Mouse (Mus musculus) neural tube, embryonic 13.5 days (tissue): ENCODE data around the gene Atn1. TPM values are rescaled to one million over a fixed set of nuclear protein-coding genes. Genes with fewer than 3 reads are reported as not detected.

Experiments used
- ATAC-seq: fragments of 200-750 bp; cut with Nextera tagmentation; 2 replicates; pipeline ENCODE4 v1.8.0; 2017; ENCODE audit warnings: low read depth, mild to moderate bottlenecking, moderate TSS enrichment, moderate library complexity
- H3K27ac ChIP-seq: fragments of 300-500 bp; sonication (generic); replicated peaks from 2 replicates; pipeline ENCODE4 v1.5.1; 2015; ENCODE audit warnings: moderate library complexity, mild to moderate bottlenecking, inconsistent platforms
- H3K27me3 ChIP-seq: fragments of 300-500 bp; sonication (generic); 2 replicates; pipeline ENCODE4 v1.6.1; 2015; ENCODE audit warnings: mild to moderate bottlenecking, inconsistent platforms
- H3K36me3 ChIP-seq: fragments of 300-500 bp; sonication (generic); 2 replicates; pipeline ENCODE4 v1.6.1; 2015; ENCODE audit warnings: mild to moderate bottlenecking, inconsistent platforms
- H3K4me1 ChIP-seq: fragments of 300-500 bp; sonication (generic); replicated peaks from 2 replicates; pipeline ENCODE4 v1.6.1; 2015; ENCODE audit warnings: inconsistent platforms
- H3K4me2 ChIP-seq: fragments of 300-500 bp; sonication (generic); 2 replicates; pipeline ENCODE4 v1.6.1; 2015; ENCODE audit warnings: inconsistent platforms, mild to moderate bottlenecking, moderate library complexity
- H3K4me3 ChIP-seq: fragments of 300-500 bp; sonication (generic); 2 replicates; pipeline ENCODE4 v1.5.1; 2015; ENCODE audit warnings: mild to moderate bottlenecking, inconsistent platforms
- H3K9ac ChIP-seq: fragments of 300-500 bp; sonication (generic); 2 replicates; pipeline ENCODE4 v1.6.1; 2015; ENCODE audit warnings: moderate library complexity, mild to moderate bottlenecking, inconsistent platforms
- H3K9me3 ChIP-seq: fragments of 300-500 bp; sonication (generic); 2 replicates; pipeline ENCODE4 v1.6.1; 2016; ENCODE audit warnings: inconsistent platforms
- WGBS: fragments of 180-500 bp; shearing (Covaris S2); methylation state at CpG from one replicate; pipeline ENCODE4 v1.1.7; 2015; 5-methylcytosine and 5-hydroxymethylcytosine counted together
- polyA plus RNA-seq: library from polyadenylated mRNA; unstranded; fragments of >200 nt; fragmentation: Nextera tagmentation; extraction: Ambion mirVana; gene quantifications from 2 replicates; pipeline ENCODE4 v1.2.1, GENCODE M21; 2015

Atn1 gene
- polyA plus RNA-seq, 1 experiment from 2014 or later, result 21.0 TPM

DNA sequence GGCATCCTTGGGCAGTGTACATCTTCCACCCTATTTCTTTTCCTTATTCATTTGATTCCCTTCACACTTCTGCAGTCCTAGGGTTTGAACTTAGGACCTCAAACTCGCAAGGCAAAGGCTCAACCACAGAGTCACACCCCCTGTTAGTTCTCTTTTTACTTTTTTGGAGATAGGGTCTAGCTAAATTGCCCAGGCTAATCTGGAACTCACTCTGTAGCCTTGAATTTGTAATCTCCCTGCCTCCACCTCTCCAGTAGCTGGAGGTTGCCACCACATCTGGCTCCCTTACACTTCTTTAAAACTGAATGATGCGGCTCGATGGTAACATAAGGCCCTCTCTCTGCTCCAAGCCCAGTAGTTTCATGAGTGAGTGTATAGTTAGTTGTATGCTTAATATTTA, 21.9 kb downstream of the Atn1 start:
- H3K36me3 ChIP-seq, result no peaks in the 10 kb centered on the region
- no peak overlapping the region for H3K4me2 ChIP-seq
- WGBS, result 93% methylated on average over 3 of the region's 3 CpGs
- peaks cover 17% of the 10 kb centered on the region for H3K4me1 ChIP-seq
- H3K9me3 ChIP-seq, result no peaks in the 10 kb centered on the region
- H3K27ac ChIP-seq, result no peak overlapping the region
- no peak overlapping the region for H3K9ac ChIP-seq
- no peaks in the 10 kb centered on the region for H3K27me3 ChIP-seq
- ATAC-seq, result no peak
- no peak overlapping the region for H3K4me3 ChIP-seq

DNA sequence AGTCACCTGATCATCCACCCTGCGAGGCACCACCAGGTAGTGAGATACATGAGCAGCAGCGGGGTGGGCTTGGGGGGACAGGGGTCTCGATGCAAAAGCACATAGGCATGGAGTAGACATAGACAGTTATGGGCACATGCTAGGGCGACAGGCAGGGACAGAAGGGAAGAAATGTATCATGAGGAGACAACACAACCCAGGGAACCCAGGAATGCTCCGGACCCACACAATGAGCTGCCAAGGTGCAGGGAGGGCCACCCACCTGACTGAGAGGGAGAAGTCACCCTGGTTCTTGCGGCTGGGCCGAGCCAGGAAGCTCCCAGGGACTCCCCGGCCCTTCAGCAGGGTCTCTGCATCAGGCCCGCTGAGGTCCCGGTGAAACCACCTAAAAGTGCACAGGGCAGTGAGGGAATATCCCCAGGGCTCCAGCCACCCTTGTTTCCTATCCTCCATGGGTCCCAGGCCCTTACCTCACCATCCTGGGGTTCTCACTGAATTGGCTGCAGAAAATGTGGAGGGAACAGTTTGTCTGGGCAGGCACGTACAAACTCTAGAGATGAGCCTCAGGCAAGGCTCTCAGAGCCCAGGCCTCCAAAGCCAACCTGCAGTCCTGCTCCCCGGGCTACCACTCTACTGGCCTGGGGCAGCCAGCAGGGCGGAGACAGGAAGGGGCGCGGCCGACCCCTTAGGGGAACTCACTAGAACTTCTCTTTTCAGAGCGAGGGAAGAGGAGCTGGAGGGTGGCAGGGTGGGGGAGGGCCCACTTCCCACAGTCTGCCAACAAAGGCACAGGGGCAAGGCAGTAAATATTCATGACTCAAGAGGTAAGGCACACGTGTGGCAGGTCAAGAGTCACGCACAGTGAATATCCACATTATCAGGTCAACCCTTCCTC, 23.6 kb downstream of the Atn1 start:
- no peaks in the 10 kb centered on the region for H3K9me3 ChIP-seq
- no peaks in the 10 kb centered on the region for H3K27me3 ChIP-seq
- H3K4me1 ChIP-seq, result peaks cover 4% of the 10 kb centered on the region; the same call in 1 of the 2 replicates
- H3K36me3 ChIP-seq, result no peaks in the 10 kb centered on the region
- WGBS, result 46% methylated on average over 19 of the region's 19 CpGs
- no peak overlapping the region for H3K4me2 ChIP-seq
- no peak overlapping the region for H3K4me3 ChIP-seq
- H3K9ac ChIP-seq, result no peak overlapping the region
- ATAC-seq, result no peak
- no peak overlapping the region for H3K27ac ChIP-seq

- no peaks in the 10 kb centered on the region for H3K9me3 ChIP-seq
Measured at GRCm38 (mm10) chr6:124731038-124731437, 25.3 kb downstream of the Atn1 start.

DNA sequence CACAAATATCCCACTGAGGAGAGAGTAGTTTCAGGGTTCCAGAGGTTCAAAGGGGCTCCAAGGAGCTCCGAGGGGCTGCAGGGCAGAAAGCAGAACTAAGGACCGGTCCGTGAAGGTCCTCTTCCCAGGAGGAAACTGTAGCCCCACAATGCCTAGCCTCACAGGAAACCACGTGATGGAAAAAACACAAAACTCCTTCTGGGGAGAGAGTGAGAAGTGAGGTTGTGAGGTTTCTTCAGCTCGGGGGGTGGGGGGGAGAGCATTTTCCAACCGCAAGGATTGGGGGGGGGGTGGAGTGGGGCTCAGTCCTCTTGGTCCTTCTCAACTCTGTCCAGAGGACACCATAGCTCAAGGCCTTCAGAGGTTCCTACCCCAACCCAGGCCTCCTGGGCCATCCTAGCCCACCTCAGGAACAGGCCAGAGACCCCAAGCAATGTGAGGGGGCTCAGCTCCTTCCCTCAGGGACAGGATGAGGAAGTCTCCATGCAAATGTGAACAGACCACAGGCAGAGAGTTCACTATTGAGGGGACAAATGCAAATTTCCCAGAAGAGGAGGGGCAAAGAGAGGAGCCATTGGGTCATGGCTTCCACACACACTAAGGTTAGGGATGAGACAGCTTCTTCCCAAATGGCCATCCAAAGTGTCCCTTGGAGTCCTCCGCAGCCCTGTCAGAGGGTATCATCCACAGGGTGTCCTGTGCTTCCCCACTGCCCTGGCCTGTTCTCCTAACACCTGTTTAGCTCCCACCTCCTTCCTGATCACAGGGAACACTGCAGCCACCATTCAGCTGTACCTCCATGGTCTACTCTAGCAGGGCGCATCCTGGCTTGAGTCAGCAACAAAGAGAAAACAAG, 26.2 kb downstream of the Atn1 start:
- Histone ChIP-seq H3K36me3 (no peaks in the 10 kb centered on the region), H3K4me2 (no peak overlapping the region), H3K4me1 (peaks cover 4% of the 10 kb centered on the region; the same call in 1 of the 2 replicates), H3K4me3 (no peak overlapping the region), H3K9ac (no peak overlapping the region), H3K27ac (no peak overlapping the region), H3K9me3 (no peaks in the 10 kb centered on the region), H3K27me3 (no peaks in the 10 kb centered on the region)
- ATAC-seq, result no peak
- WGBS, result 91% methylated on average over 8 of the region's 8 CpGs

More at GRCm38 (mm10) chr6:124731038-124731437, 25.3 kb downstream of the Atn1 start:
- Histone ChIP-seq H3K27ac (no peak overlapping the region), H3K27me3 (no peaks in the 10 kb centered on the region), H3K36me3 (no peaks in the 10 kb centered on the region), H3K4me2 (no peak overlapping the region), H3K4me1 (peaks cover 4% of the 10 kb centered on the region; the same call in 1 of the 2 replicates), H3K9ac (no peak overlapping the region), H3K4me3 (no peak overlapping the region)
- WGBS, result 89% methylated on average over 7 of the region's 7 CpGs
- no peak for ATAC-seq

- Histone ChIP-seq H3K9ac (no peak overlapping the region), H3K27me3 (no peaks in the 10 kb centered on the region), H3K36me3 (no peaks in the 10 kb centered on the region), H3K4me2 (no peak overlapping the region), H3K9me3 (no peaks in the 10 kb centered on the region), H3K4me3 (no peak overlapping the region), H3K27ac (no peak overlapping the region), H3K4me1 (peaks cover 4% of the 10 kb centered on the region; the same call in 1 of the 2 replicates)
- no peak for ATAC-seq
- WGBS, result 89% methylated on average over 10 of the region's 10 CpGs
Measured at GRCm38 (mm10) chr6:124728621-124729020, 27.7 kb downstream of the Atn1 start.

DNA sequence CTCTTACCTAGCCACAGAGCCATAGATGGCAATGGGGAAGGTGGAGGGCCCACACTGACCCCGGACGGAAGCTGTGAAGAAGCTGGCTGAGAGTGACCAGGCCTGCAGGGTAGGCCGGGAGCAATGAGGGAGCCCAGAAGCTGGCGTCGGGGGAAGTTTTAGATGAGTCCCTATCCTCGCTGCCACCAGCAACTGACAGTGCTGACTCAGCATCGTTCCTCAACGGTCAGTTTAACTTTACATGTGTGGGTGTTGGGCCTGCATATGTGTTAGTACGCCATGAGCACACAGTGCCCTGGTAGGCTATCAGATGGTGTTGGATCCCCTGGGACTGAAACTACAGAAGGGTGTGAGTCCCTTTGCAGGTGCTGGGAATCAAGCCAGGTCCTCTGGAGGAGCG, 31.9 kb downstream of the Atn1 start:
- WGBS, result 87% methylated on average over 10 of the region's 10 CpGs

DNA sequence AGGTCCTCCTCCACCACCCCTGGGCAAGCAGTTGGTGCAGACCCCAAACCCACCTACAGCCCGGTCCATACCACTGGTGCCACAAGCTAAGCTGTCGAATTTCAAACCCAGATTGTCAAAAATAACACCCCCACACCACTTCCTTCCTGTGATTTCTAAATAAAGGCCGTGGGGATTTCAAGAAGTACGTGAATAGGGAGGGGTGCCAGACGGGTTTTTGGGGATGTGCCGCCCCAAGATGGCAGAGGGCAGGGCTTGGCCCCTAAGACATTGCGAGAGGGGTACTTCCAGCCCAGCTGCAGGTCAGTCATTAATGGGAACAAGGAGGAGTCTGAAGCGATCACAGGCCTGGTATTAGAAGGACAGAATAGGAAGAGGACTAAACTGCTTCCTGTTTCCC, 32.8 kb downstream of the Atn1 start:
- Histone ChIP-seq H3K9ac (no peak overlapping the region), H3K36me3 (no peaks in the 10 kb centered on the region), H3K4me1 (no peaks in the 10 kb centered on the region), H3K27ac (no peak overlapping the region), H3K4me3 (no peak overlapping the region), H3K4me2 (no peak overlapping the region), H3K9me3 (no peaks in the 10 kb centered on the region), H3K27me3 (no peaks in the 10 kb centered on the region)
- ATAC-seq, result no peak
- 83% methylated on average over 8 of the region's 8 CpGs for WGBS

More for the DNA sequence above, 31.9 kb downstream of the Atn1 start:
- no peaks in the 10 kb centered on the region for H3K27me3 ChIP-seq
- ATAC-seq, result no peak
- no peaks in the 10 kb centered on the region for H3K36me3 ChIP-seq
- H3K4me1 ChIP-seq, result no peaks in the 10 kb centered on the region
- no peak overlapping the region for H3K4me2 ChIP-seq
- no peak overlapping the region for H3K27ac ChIP-seq
- H3K4me3 ChIP-seq, result no peak overlapping the region
- H3K9me3 ChIP-seq, result no peaks in the 10 kb centered on the region
- no peak overlapping the region for H3K9ac ChIP-seq

GRCm38 (mm10) chr6:124722876-124723473, 33.3 kb downstream of the Atn1 start:
- no peak for ATAC-seq
- Histone ChIP-seq H3K4me2 (no peak overlapping the region), H3K36me3 (no peaks in the 10 kb centered on the region), H3K27me3 (no peaks in the 10 kb centered on the region), H3K9me3 (no peaks in the 10 kb centered on the region), H3K27ac (no peak overlapping the region), H3K9ac (no peak overlapping the region), H3K4me1 (no peaks in the 10 kb centered on the region), H3K4me3 (no peak overlapping the region)
- 89% methylated on average over 6 of the region's 6 CpGs for WGBS

GRCm38 (mm10) chr6:124720904-124721303, 35.4 kb downstream of the Atn1 start:
- Histone ChIP-seq H3K4me2 (no peak overlapping the region), H3K9me3 (no peaks in the 10 kb centered on the region), H3K4me3 (no peak overlapping the region), H3K36me3 (peaks cover 20% of the 10 kb centered on the region), H3K9ac (0 out of 2 replicates have a peak overlapping the region, but pooled peaks have one; percentile 17), H3K27ac (no peak overlapping the region), H3K4me1 (no peaks in the 10 kb centered on the region), H3K27me3 (no peaks in the 10 kb centered on the region)
- no peak for ATAC-seq
- 59% methylated on average over 11 of the region's 11 CpGs for WGBS

DNA sequence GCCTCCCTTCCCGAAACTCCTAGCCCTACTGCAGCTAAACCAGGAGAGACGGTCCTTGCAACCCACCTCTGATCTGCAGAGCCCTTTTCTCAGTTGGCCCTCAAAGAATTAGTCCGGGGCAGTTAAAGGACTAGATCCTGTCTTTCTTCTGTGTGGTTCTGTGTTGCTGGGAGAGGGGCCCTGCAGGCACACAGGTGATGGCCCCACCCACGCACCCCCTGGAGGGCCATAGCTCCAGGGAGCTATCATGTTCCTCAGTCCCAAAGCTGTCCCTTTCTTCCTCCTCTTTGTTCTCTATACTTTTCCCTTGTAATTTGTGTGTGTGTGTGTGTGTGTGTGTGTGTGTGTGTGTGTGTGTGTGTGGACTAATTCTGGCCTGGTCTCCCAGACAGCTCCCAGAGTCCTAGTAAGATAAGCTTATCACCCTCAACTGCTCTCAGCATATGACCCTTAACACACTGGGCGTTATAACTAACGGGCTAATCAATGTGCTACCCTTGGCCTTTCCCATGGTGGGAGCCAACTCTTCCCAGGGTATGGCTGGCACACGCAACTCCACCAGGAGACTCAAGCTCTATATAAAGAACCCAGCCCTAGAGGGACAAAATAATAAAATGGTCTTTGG, 36.9 kb downstream of the Atn1 start:
- no peak overlapping the region for H3K27ac ChIP-seq
- H3K27me3 ChIP-seq, result no peaks in the 10 kb centered on the region
- H3K9ac ChIP-seq, result no peak overlapping the region
- no peak overlapping the region for H3K4me2 ChIP-seq
- no peak for ATAC-seq
- H3K36me3 ChIP-seq, result peaks cover 35% of the 10 kb centered on the region
- no peaks in the 10 kb centered on the region for H3K9me3 ChIP-seq
- no peak overlapping the region for H3K4me3 ChIP-seq
- WGBS, result 82% methylated on average over 7 of the region's 7 CpGs
- no peaks in the 10 kb centered on the region for H3K4me1 ChIP-seq

DNA sequence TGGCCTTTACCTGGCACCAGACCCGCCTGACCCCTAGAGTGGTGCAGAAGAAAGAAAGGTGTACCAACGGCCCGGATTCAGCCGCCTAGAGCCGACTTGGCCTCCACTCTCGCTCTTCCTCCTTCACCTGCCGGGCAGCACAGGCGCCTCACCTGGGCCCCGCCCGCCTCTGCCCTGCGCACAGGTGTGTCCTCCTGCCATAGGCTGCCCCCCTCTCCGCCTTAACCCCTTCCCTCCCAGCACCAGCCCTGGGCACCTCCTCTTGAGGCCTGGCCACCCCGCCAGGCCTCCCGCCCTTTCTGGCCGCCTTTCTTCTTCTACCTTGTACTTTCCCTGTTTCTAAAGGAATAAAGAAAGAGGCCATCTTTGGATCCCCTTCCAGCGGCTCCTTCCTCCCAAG, 37.6 kb downstream of the Atn1 start:
- Histone ChIP-seq H3K9ac (no peak overlapping the region), H3K27me3 (no peaks in the 10 kb centered on the region), H3K9me3 (no peaks in the 10 kb centered on the region), H3K27ac (no peak overlapping the region), H3K36me3 (peaks cover 40% of the 10 kb centered on the region), H3K4me2 (no peak overlapping the region), H3K4me3 (no peak overlapping the region), H3K4me1 (peaks cover 4% of the 10 kb centered on the region)
- 60% methylated on average over 13 of the region's 16 CpGs for WGBS
- ATAC-seq, result no peak
